14 mouse cellular contexts compared by ENCODE assay signal in the genomic region with DNA sequence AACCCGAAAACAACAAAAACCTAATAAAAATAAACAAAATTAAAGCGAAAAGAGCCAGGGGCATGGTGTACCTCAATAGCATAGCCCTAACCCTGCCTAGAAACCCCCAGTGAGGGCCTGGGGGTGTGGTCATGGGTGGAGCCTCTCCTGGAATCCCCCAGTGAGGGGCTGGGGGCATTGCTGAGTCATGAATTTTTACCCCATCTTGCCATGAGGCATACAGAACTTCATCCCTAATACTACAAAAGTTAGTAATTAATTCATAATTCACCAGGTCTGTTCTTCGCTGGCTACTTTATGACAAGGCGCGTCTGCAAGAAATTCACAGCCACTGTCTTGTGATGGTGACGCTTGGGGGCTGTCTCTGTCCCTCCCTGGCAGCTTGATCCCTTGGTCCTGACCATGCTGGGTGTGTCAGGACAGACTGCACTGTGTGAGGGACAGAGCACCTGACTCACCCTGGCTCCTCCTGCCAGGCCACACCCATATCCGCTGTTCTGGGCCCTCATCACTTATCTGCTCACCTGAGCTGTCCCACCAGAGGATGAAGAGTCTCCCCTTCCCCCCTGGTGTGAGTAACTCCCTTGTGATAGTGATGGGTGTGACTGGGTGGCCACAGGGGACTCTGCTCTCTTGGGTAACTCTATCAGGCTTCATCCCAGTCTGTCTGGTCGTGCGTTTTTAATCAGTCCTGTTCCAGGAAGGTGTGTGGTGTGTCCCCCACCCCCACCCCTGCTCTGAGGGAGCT. TPM values are rescaled to one million over a fixed set of nuclear protein-coding genes. Genes with fewer than 3 reads are reported as not detected.
DNase-seq lines count a peak whose midpoint lies in the region; ATAC-seq and TF ChIP-seq lines count a peak whose summit lies in the region.
"Had no signal": no experiment of that assay in that cellular context is flagged by ENCODE, and none has a peak within 500 bp of the region (broad histone marks: within the 10 kb centered on the region; RNA-seq: fewer than 3 reads in every experiment).

No protein-coding gene starts in this region.

- intact Hi-C loops in heart, postnatal 36 days (cut with DNase I), result no loop called here

- peaks cover 3% of the 10 kb centered on the region for H3K27me3 ChIP-seq in heart, embryonic 11.5 days (ENCODE audit: control insufficient read depth, insufficient read depth, low read length)
- H3K27me3 ChIP-seq in liver, embryonic 14.5 days (ENCODE audit: control insufficient read depth, insufficient read depth, low read length), result no peaks in the 10 kb centered on the region
- no peaks in the 10 kb centered on the region for H3K27me3 ChIP-seq in stomach, postnatal 0 days (ENCODE audit: control insufficient read depth, insufficient read depth, low read length)
- H3K27me3 ChIP-seq in forebrain, embryonic 11.5 days (ENCODE audit: control insufficient read depth, insufficient read depth, low read length), result no peaks in the 10 kb centered on the region

- H3K4me2 ChIP-seq in heart, embryonic 11.5 days, result no peak overlapping the region
- peak overlapping the region; percentile 42 for H3K4me2 ChIP-seq in liver, embryonic 14.5 days (ENCODE audit: low read depth)
- H3K4me2 ChIP-seq in stomach, postnatal 0 days (replicated peaks; ENCODE audit: low read depth), result no peak overlapping the region
- no peak overlapping the region for H3K4me2 ChIP-seq in forebrain, embryonic 11.5 days (ENCODE audit: low read depth, low read length, severe bottlenecking)

- TF ChIP-seq EP300 in liver, embryonic 14.5 days (IDR thresholded peaks at IDR 0.05; ENCODE audit: low read depth), result peak; percentile 46
- no peak for TF ChIP-seq EP300 in stomach, postnatal 0 days (optimal IDR thresholded peaks at IDR 0.05)

- ATAC-seq in heart, embryonic 11.5 days (replicated peaks; ENCODE audit: insufficient number of reproducible peaks, low FRiP score, low TSS enrichment), result peak; percentile 22; the same call in 1 of the 2 replicates
- ATAC-seq in erythroblast, adult 5-6 weeks (replicated peaks; ENCODE audit: low FRiP score, poor library complexity, severe bottlenecking), result peak; percentile 32; the same call in 1 of the 2 replicates
- peak; percentile 86 for ATAC-seq in liver, embryonic 14.5 days (ENCODE audit: insufficient read depth)
- peak; percentile 63 for ATAC-seq in stomach, postnatal 0 days (ENCODE audit: low FRiP score, low TSS enrichment)
- ATAC-seq in forebrain, embryonic 11.5 days (replicated peaks; ENCODE audit: low FRiP score), result no peak
- no peak for ATAC-seq in inflammation-experienced regulatory T-cells, adult 6 months
- ATAC-seq: hindbrain, embryonic 16.5 days had no signal

- H3K9ac ChIP-seq in heart, embryonic 11.5 days (ENCODE audit: low read depth, low read length), result no peak overlapping the region
- peak overlapping the region; percentile 31 for H3K9ac ChIP-seq in liver, embryonic 14.5 days (replicated peaks)
- H3K9ac ChIP-seq in stomach, postnatal 0 days (ENCODE audit: low read length), result no peak overlapping the region
- no peak overlapping the region for H3K9ac ChIP-seq in forebrain, embryonic 11.5 days (ENCODE audit: low read length)

- no peak overlapping the region for H3K4me3 ChIP-seq in heart, embryonic 11.5 days (ENCODE audit: low read depth, low read length)
- no peak overlapping the region for H3K4me3 ChIP-seq in liver, embryonic 14.5 days (ENCODE audit: insufficient read depth in 1 of 2, low read depth in 2 of 2, low read length in 2 of 2)
- H3K4me3 ChIP-seq in stomach, postnatal 0 days (ENCODE audit: low read depth, low read length), result no peak overlapping the region
- H3K4me3 ChIP-seq in forebrain, embryonic 11.5 days (ENCODE audit: low read depth, low read length), result no peak overlapping the region

- no peak overlapping the region for H3K27ac ChIP-seq in heart, embryonic 11.5 days (ENCODE audit: low read depth, low read length)
- H3K27ac ChIP-seq in liver, embryonic 14.5 days, result peak overlapping the region; percentile 54
- no peak overlapping the region for H3K27ac ChIP-seq in stomach, postnatal 0 days (replicated peaks)
- H3K27ac ChIP-seq in forebrain, embryonic 11.5 days (ENCODE audit: low read depth, low read length), result no peak overlapping the region
- H3K27ac ChIP-seq: kidney, postnatal 0 days; macrophage had no signal

- no peak for DNase-seq in heart, postnatal 36 days
- DNase-seq in liver, embryonic 14.5 days (ENCODE audit: low read depth in 3 of 3, low spot score in 3 of 3), result peak; percentile 49 to 65 (median 58)
- DNase-seq in stomach, postnatal 0 days (ENCODE audit: low spot score), result peak; percentile 36
- DNase-seq in forebrain, embryonic 11.5 days (ENCODE audit: low spot score), result no peak
- no peak for DNase-seq in adrenal gland, postnatal 4 days (ENCODE audit: low spot score in 2 of 2)
- DNase-seq: cerebellum, adult 9-10 months; gastrocnemius, postnatal 25 days; lung, adult 2 months had no signal

- H3K36me3 ChIP-seq in heart, embryonic 11.5 days (ENCODE audit: control insufficient read depth, insufficient read depth, low read length), result no peaks in the 10 kb centered on the region
- no peaks in the 10 kb centered on the region for H3K36me3 ChIP-seq in liver, embryonic 14.5 days (replicated peaks; ENCODE audit: control insufficient read depth, insufficient read depth, low read depth)
- no peaks in the 10 kb centered on the region for H3K36me3 ChIP-seq in stomach, postnatal 0 days (ENCODE audit: control insufficient read depth, insufficient read depth, low read length)
- no peaks in the 10 kb centered on the region for H3K36me3 ChIP-seq in forebrain, embryonic 11.5 days (ENCODE audit: control insufficient read depth, insufficient read depth, low read length)

- H3K4me1 ChIP-seq in heart, embryonic 11.5 days (ENCODE audit: control insufficient read depth, insufficient read depth, low read length), result peaks cover 6% of the 10 kb centered on the region
- peaks cover 19 to 44% of the 10 kb centered on the region in 2 experiments for H3K4me1 ChIP-seq in liver, embryonic 14.5 days (replicated peaks; ENCODE audit: control insufficient read depth in 2 of 2, insufficient read depth in 2 of 2, low read length in 1 of 2)
- no peaks in the 10 kb centered on the region for H3K4me1 ChIP-seq in stomach, postnatal 0 days (replicated peaks; ENCODE audit: control insufficient read depth, insufficient read depth)
- no peaks in the 10 kb centered on the region for H3K4me1 ChIP-seq in forebrain, embryonic 11.5 days (replicated peaks; ENCODE audit: control insufficient read depth, insufficient read depth, low read length)

- no peak for TF ChIP-seq CTCF in liver, embryonic 14.5 days (IDR thresholded peaks at IDR 0.05; ENCODE audit: low read depth)
- TF ChIP-seq CTCF in stomach, postnatal 0 days (IDR thresholded peaks at IDR 0.05; ENCODE audit: low read depth), result no peak

- WGBS in heart, embryonic 11.5 days (ENCODE audit: insufficient replicate concordance), result 46% methylated on average over 9 of the region's 9 CpGs
- 40% methylated on average over 9 of the region's 9 CpGs for WGBS in liver, embryonic 14.5 days (ENCODE audit: insufficient replicate concordance)
- WGBS in stomach, postnatal 0 days, result 49% methylated on average over 9 of the region's 9 CpGs
- 64% methylated on average over 9 of the region's 9 CpGs for WGBS in forebrain, embryonic 11.5 days

- H3K9me3 ChIP-seq in heart, embryonic 11.5 days (replicated peaks; ENCODE audit: control insufficient read depth, low read length), result no peaks in the 10 kb centered on the region; the same call in 1 of the 2 replicates
- peaks cover 3% of the 10 kb centered on the region for H3K9me3 ChIP-seq in liver, embryonic 14.5 days (ENCODE audit: control insufficient read depth, low read length)
- H3K9me3 ChIP-seq in stomach, postnatal 0 days (ENCODE audit: control insufficient read depth, low read length), result no peaks in the 10 kb centered on the region
- no peaks in the 10 kb centered on the region for H3K9me3 ChIP-seq in forebrain, embryonic 11.5 days (ENCODE audit: control insufficient read depth, low read length)

RNA-seq across cellular contexts. Expression of gene Creb3l3, which starts 3.6 kb away (rescaled TPM):
- polyA plus RNA-seq in heart, embryonic 11.5 days (2014; fragmentation: Nextera tagmentation; extraction: Ambion mirVana), result 0.37 and 1.0 TPM in 2 replicates
- total RNA-seq in heart, postnatal 36 days (2021), result 1 to 10 TPM in 1 of 2 experiments, under 1 TPM in 1; 0.95 to 1.1 TPM
- not detected in 2 replicates for total RNA-seq in erythroblast, adult 5-6 weeks (2015; ENCODE audit: low replicate concordance)
- total RNA-seq in erythroblast, adult 5-6 weeks (2017; ENCODE audit: low replicate concordance), result not detected in 2 replicates
- 10.9 and 11.0 TPM in 2 replicates for polyA plus RNA-seq in liver, embryonic 14.5 days (2012; rRNA removed)
- 16.8 and 20.1 TPM in 2 replicates for polyA plus RNA-seq in liver, embryonic 14.5 days (2014; fragmentation: Nextera tagmentation; extraction: Ambion mirVana)
- 9.3 and 10.4 TPM in 2 replicates for polyA plus RNA-seq in stomach, postnatal 0 days (2015; fragmentation: Nextera tagmentation; extraction: Ambion mirVana)
- polyA plus RNA-seq in forebrain, embryonic 11.5 days (2014; fragmentation: Nextera tagmentation; extraction: Ambion mirVana), result 0.33 and 0.49 TPM in 2 replicates
- not detected for polyA plus RNA-seq in inflammation-experienced regulatory T-cells, adult 6 months (2017; shearing (Covaris generic))
- 10 to 100 TPM in 1 of 2 experiments, 1 to 10 TPM in 1; 2.3 to 16.6 TPM for total RNA-seq in adrenal gland, postnatal 4 days (2021)

RNA-seq across cellular contexts. Expression of gene Map2k2, which starts 10.6 kb away (rescaled TPM):
- 153 and 154 TPM in 2 replicates for polyA plus RNA-seq in heart, embryonic 11.5 days (2014; fragmentation: Nextera tagmentation; extraction: Ambion mirVana)
- total RNA-seq in heart, postnatal 36 days (2021), result 100 to 1,000 TPM; 113 to 125 TPM
- total RNA-seq in erythroblast, adult 5-6 weeks (2015; ENCODE audit: low replicate concordance), result 22.2 and 31.5 TPM in 2 replicates
- 34.2 and 49.9 TPM in 2 replicates for total RNA-seq in erythroblast, adult 5-6 weeks (2017; ENCODE audit: low replicate concordance)
- polyA plus RNA-seq in liver, embryonic 14.5 days (2012; rRNA removed), result 56.0 and 60.3 TPM in 2 replicates
- 90.0 and 98.9 TPM in 2 replicates for polyA plus RNA-seq in liver, embryonic 14.5 days (2014; fragmentation: Nextera tagmentation; extraction: Ambion mirVana)
- 135 and 142 TPM in 2 replicates for polyA plus RNA-seq in stomach, postnatal 0 days (2015; fragmentation: Nextera tagmentation; extraction: Ambion mirVana)
- 212 and 232 TPM in 2 replicates for polyA plus RNA-seq in forebrain, embryonic 11.5 days (2014; fragmentation: Nextera tagmentation; extraction: Ambion mirVana)
- 10 to 100 TPM; 22.1 to 27.1 (median 23.3) TPM for polyA plus RNA-seq in inflammation-experienced regulatory T-cells, adult 6 months (2017; shearing (Covaris generic))
- total RNA-seq in adrenal gland, postnatal 4 days (2021), result 100 to 1,000 TPM; 149 to 157 TPM

RNA-seq across cellular contexts. Expression of gene Thop1, which starts 25.3 kb away (rescaled TPM):
- polyA plus RNA-seq in heart, embryonic 11.5 days (2014; fragmentation: Nextera tagmentation; extraction: Ambion mirVana), result 30.9 and 31.1 TPM in 2 replicates
- total RNA-seq in heart, postnatal 36 days (2021), result 10 to 100 TPM; 11.9 to 13.1 TPM
- total RNA-seq in erythroblast, adult 5-6 weeks (2015; ENCODE audit: low replicate concordance), result 1.9 TPM in 1 of 2 replicates, not detected in the other
- 3.1 and 4.1 TPM in 2 replicates for total RNA-seq in erythroblast, adult 5-6 weeks (2017; ENCODE audit: low replicate concordance)
- polyA plus RNA-seq in liver, embryonic 14.5 days (2012; rRNA removed), result 20.5 and 21.7 TPM in 2 replicates
- 15.0 and 17.7 TPM in 2 replicates for polyA plus RNA-seq in liver, embryonic 14.5 days (2014; fragmentation: Nextera tagmentation; extraction: Ambion mirVana)
- polyA plus RNA-seq in stomach, postnatal 0 days (2015; fragmentation: Nextera tagmentation; extraction: Ambion mirVana), result 77.2 and 83.8 TPM in 2 replicates
- 76.1 and 78.9 TPM in 2 replicates for polyA plus RNA-seq in forebrain, embryonic 11.5 days (2014; fragmentation: Nextera tagmentation; extraction: Ambion mirVana)
- 1 to 10 TPM; 1.9 to 2.7 (median 2.5) TPM for polyA plus RNA-seq in inflammation-experienced regulatory T-cells, adult 6 months (2017; shearing (Covaris generic))
- 10 to 100 TPM; 39.1 to 46.7 TPM for total RNA-seq in adrenal gland, postnatal 4 days (2021)

RNA-seq across cellular contexts. Expression of gene Sgta, which starts 35.1 kb away (rescaled TPM):
- polyA plus RNA-seq in heart, embryonic 11.5 days (2014; fragmentation: Nextera tagmentation; extraction: Ambion mirVana), result 130 and 159 TPM in 2 replicates
- 10 to 100 TPM; 96.1 to 99.9 TPM for total RNA-seq in heart, postnatal 36 days (2021)
- 6.7 and 20.3 TPM in 2 replicates for total RNA-seq in erythroblast, adult 5-6 weeks (2015; ENCODE audit: low replicate concordance)
- 14.8 and 18.1 TPM in 2 replicates for total RNA-seq in erythroblast, adult 5-6 weeks (2017; ENCODE audit: low replicate concordance)
- polyA plus RNA-seq in liver, embryonic 14.5 days (2012; rRNA removed), result 38.4 and 43.6 TPM in 2 replicates
- 43.8 and 48.0 TPM in 2 replicates for polyA plus RNA-seq in liver, embryonic 14.5 days (2014; fragmentation: Nextera tagmentation; extraction: Ambion mirVana)
- 93.7 and 98.7 TPM in 2 replicates for polyA plus RNA-seq in stomach, postnatal 0 days (2015; fragmentation: Nextera tagmentation; extraction: Ambion mirVana)
- 259 and 265 TPM in 2 replicates for polyA plus RNA-seq in forebrain, embryonic 11.5 days (2014; fragmentation: Nextera tagmentation; extraction: Ambion mirVana)
- 10 to 100 TPM; 66.4 to 86.5 (median 71.0) TPM for polyA plus RNA-seq in inflammation-experienced regulatory T-cells, adult 6 months (2017; shearing (Covaris generic))
- total RNA-seq in adrenal gland, postnatal 4 days (2021), result 100 to 1,000 TPM; 158 to 163 TPM

RNA-seq across cellular contexts. Expression of gene Zbtb7a, which starts 39.9 kb away (rescaled TPM):
- 10.6 and 10.8 TPM in 2 replicates for polyA plus RNA-seq in heart, embryonic 11.5 days (2014; fragmentation: Nextera tagmentation; extraction: Ambion mirVana)
- 10 to 100 TPM; 37.9 to 39.5 TPM for total RNA-seq in heart, postnatal 36 days (2021)
- total RNA-seq in erythroblast, adult 5-6 weeks (2015; ENCODE audit: low replicate concordance), result 11.5 and 13.2 TPM in 2 replicates
- 10.1 and 14.2 TPM in 2 replicates for total RNA-seq in erythroblast, adult 5-6 weeks (2017; ENCODE audit: low replicate concordance)
- polyA plus RNA-seq in liver, embryonic 14.5 days (2012; rRNA removed), result 15.2 and 16.3 TPM in 2 replicates
- polyA plus RNA-seq in liver, embryonic 14.5 days (2014; fragmentation: Nextera tagmentation; extraction: Ambion mirVana), result 25.1 and 30.8 TPM in 2 replicates
- 87.5 and 94.1 TPM in 2 replicates for polyA plus RNA-seq in stomach, postnatal 0 days (2015; fragmentation: Nextera tagmentation; extraction: Ambion mirVana)
- polyA plus RNA-seq in forebrain, embryonic 11.5 days (2014; fragmentation: Nextera tagmentation; extraction: Ambion mirVana), result 8.8 and 10.1 TPM in 2 replicates
- polyA plus RNA-seq in inflammation-experienced regulatory T-cells, adult 6 months (2017; shearing (Covaris generic)), result 10 to 100 TPM in 1 of 3 experiments, 1 to 10 TPM in 2; 8.5 to 10.8 (median 9.3) TPM
- total RNA-seq in adrenal gland, postnatal 4 days (2021), result 10 to 100 TPM; 71.8 to 76.6 TPM

Comparison
In these comparisons a context has a peak if more than half of its experiments do, and no peak if none do; other contexts are left out.
1. ATAC-seq: peak in heart, embryonic 11.5 days (single experiment), erythroblast, adult 5-6 weeks (single experiment), liver, embryonic 14.5 days (single experiment) and stomach, postnatal 0 days (single experiment); none in forebrain, embryonic 11.5 days (single experiment) and inflammation-experienced regulatory T-cells, adult 6 months (single experiment).
2. DNase-seq: peak in liver, embryonic 14.5 days (3 of 3) and stomach, postnatal 0 days (single experiment); none in heart, postnatal 36 days (0 of 2), forebrain, embryonic 11.5 days (single experiment) and adrenal gland, postnatal 4 days (0 of 2).